ENCODE assay signal across 15 mouse cellular contexts in the genomic region with DNA sequence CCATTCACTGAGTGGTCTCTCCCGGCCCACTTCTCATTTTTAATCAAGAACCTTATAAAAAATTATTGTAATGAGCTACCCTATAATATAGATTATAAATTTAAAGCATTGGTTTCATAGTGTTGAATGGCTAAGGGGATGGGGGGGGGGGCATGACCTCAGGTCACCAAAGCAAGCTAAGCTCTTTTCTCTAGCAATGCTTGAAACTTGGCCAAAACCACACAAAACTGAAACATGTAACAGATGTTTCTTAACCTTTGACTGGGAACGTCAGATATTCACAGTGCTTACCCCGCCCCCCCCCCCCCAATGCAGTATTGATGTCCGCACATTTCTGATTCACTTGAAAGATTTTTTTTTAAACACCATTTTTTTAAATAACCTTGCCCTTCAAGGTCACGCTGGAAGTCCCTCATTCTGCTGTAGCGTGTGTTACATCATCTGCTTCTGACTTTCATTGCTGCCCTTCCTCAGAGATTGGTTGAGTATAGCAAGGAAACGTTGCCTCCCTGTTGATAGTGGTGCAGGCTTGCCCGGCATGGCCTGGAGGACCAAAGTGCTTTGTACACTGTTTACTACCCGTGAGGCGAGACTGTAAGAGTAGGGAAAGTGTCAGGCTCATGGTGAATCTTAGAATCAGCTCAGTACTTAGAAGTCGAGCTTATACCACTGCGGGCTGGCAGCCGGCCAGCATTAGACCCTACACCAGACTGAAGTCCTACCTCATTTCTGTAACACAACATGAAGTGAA.
A peak's percentile ranks its signal among the peaks of the same experiment; 100 is the strongest.
DNase-seq lines count a peak whose midpoint lies in the region; ATAC-seq and TF ChIP-seq lines count a peak whose summit lies in the region.
"Had no signal": no experiment of that assay in that cellular context is flagged by ENCODE, and none has a peak within 500 bp of the region (broad histone marks: within the 10 kb centered on the region; RNA-seq: fewer than 3 reads in every experiment).

No protein-coding gene starts in this region.

- H3K79me2 ChIP-seq in MEL (ENCODE audit: control insufficient read depth, insufficient read depth, low read length, poor library complexity), result no peaks in the 10 kb centered on the region

- H3K4me1 ChIP-seq in kidney, embryonic 14.5 days (ENCODE audit: control insufficient read depth, insufficient read depth, low read length), result no peaks in the 10 kb centered on the region
- no peaks in the 10 kb centered on the region for H3K4me1 ChIP-seq in MEL (ENCODE audit: control insufficient read depth in 1 of 2, insufficient read depth in 2 of 2, low read length in 2 of 2)

- peak overlapping the region; percentile 71 for H3K27ac ChIP-seq in gastrocnemius, adult 2 months
- H3K27ac ChIP-seq in kidney, embryonic 14.5 days (ENCODE audit: low read depth, low read length), result no peak overlapping the region
- H3K27ac ChIP-seq in MEL (ENCODE audit: control insufficient read depth, low read depth, low read length), result no peak overlapping the region
- H3K27ac ChIP-seq: embryonic facial prominence, embryonic 15.5 days had no signal

- intact Hi-C loops in gastrocnemius, adult 2 months (cut with DNase I), result loop anchor here (5.0 kb wide), 1 partner anchor 67 kb away; no protein-coding TSS in a partner anchor
- intact Hi-C loops in gastrocnemius, postnatal 14 days (cut with DNase I; ENCODE audit: low total_unique reads), result no loop called here
- intact Hi-C loops in left cerebral cortex, postnatal 36 days (cut with DNase I), result no loop called here

- H3K4me2 ChIP-seq in kidney, embryonic 14.5 days (replicated peaks; ENCODE audit: low read depth, low read length), result no peak overlapping the region
- H3K4me2 ChIP-seq: embryonic facial prominence, embryonic 15.5 days had no signal

- TF ChIP-seq POLR2A in MEL (IDR thresholded peaks at IDR 0.05; ENCODE audit: control insufficient read depth in 1 of 2, insufficient read depth in 1 of 2, low read depth in 1 of 2, low read length in 2 of 2, poor library complexity in 1 of 2), result no peak

- 75% methylated on average over 13 of the region's 13 CpGs for WGBS in kidney, embryonic 14.5 days

- no peak overlapping the region for H3K9ac ChIP-seq in kidney, embryonic 14.5 days (ENCODE audit: low read depth, low read length)
- 0 out of 2 replicates have a peak overlapping the region, but pooled peaks have one; percentile 13 for H3K9ac ChIP-seq in MEL (ENCODE audit: control insufficient read depth, low read depth, low read length, poor library complexity, severe bottlenecking)
- H3K9ac ChIP-seq: embryonic facial prominence, embryonic 15.5 days had no signal

- peaks cover 44% of the 10 kb centered on the region for H3K36me3 ChIP-seq in kidney, embryonic 14.5 days (ENCODE audit: control insufficient read depth, insufficient read depth, low read length)
- no peaks in the 10 kb centered on the region for H3K36me3 ChIP-seq in MEL (ENCODE audit: control insufficient read depth in 1 of 2, insufficient read depth in 2 of 2, low read length in 2 of 2)

- H3K27me3 ChIP-seq in kidney, embryonic 14.5 days (ENCODE audit: control insufficient read depth, insufficient read depth, low read length), result no peaks in the 10 kb centered on the region
- H3K27me3 ChIP-seq in MEL (ENCODE audit: control insufficient read depth in 1 of 2, insufficient read depth in 2 of 2, low read length in 2 of 2), result no peaks in the 10 kb centered on the region
- H3K27me3 ChIP-seq: embryonic facial prominence, embryonic 15.5 days; Patski had no signal

- H3K4me3 ChIP-seq in gastrocnemius, adult 2 months, result no peak overlapping the region
- H3K4me3 ChIP-seq in kidney, embryonic 14.5 days (ENCODE audit: low read length), result no peak overlapping the region
- peak overlapping the region; percentile 15 to 39; a peak in 2 of 4 replicates for H3K4me3 ChIP-seq in MEL (ENCODE audit: control insufficient read depth in 1 of 2, insufficient read depth in 1 of 2, low read depth in 2 of 2, low read length in 2 of 2)
- H3K4me3 ChIP-seq: embryonic facial prominence, embryonic 15.5 days had no signal

- no peaks in the 10 kb centered on the region for H3K9me3 ChIP-seq in kidney, embryonic 14.5 days (ENCODE audit: control insufficient read depth, low read length)
- H3K9me3 ChIP-seq in MEL (replicated peaks; ENCODE audit: insufficient read depth, low read length), result no peaks in the 10 kb centered on the region
- H3K9me3 ChIP-seq: embryonic facial prominence, embryonic 15.5 days had no signal

- DNase-seq in gastrocnemius, adult 2 months, result no peak
- DNase-seq in gastrocnemius, postnatal 14 days, result no peak
- no peak for DNase-seq in kidney, adult 8-10 months
- DNase-seq in MEL (ENCODE audit: low read depth, low spot score), result peak; percentile 32
- DNase-seq in kidney, postnatal 14 days, result peak; percentile 42
- no peak for DNase-seq in left cerebral cortex, postnatal 36 days (ENCODE audit: low spot score in 2 of 2)
- DNase-seq: cerebellum, adult 9-10 months; layer of hippocampus, postnatal 36 days; liver; right cerebral cortex, postnatal 25 days had no signal

- ATAC-seq in kidney, embryonic 14.5 days (ENCODE audit: low FRiP score, low TSS enrichment), result 0 out of 2 replicates have a peak, but pooled peaks have one; percentile 38
- no peak for ATAC-seq in frontal cortex, adult (ENCODE audit: low TSS enrichment)
- ATAC-seq: forebrain, embryonic 16.5 days; Patski had no signal

- no peak for TF ChIP-seq EP300 in MEL (IDR thresholded peaks at IDR 0.05; ENCODE audit: low read depth in 1 of 2, low read length in 2 of 2)

- no peak for TF ChIP-seq RAD21 in MEL (IDR thresholded peaks at IDR 0.05; ENCODE audit: low read depth, low read length)

- no peak for TF ChIP-seq CTCF in gastrocnemius, adult 2 months (IDR thresholded peaks at IDR 0.05)
- TF ChIP-seq CTCF in MEL (IDR thresholded peaks at IDR 0.05 in 2 of 3, conservative IDR thresholded peaks at IDR 0.05 in 1 of 3; ENCODE audit: control insufficient read depth in 1 of 3, insufficient read depth in 1 of 3, low read depth in 2 of 3, low read length in 3 of 3, poor library complexity in 1 of 3, severe bottlenecking in 1 of 3), result no peak

TF ChIP-seq in MEL, 35 proteins besides CTCF, POLR2A, EP300 and RAD21:
- TF ChIP-seq ZNF384 (IDR thresholded peaks at IDR 0.05; ENCODE audit: low read depth, low read length), result no peak
- no peak for TF ChIP-seq MYC (IDR thresholded peaks at IDR 0.05; ENCODE audit: low read depth, low read length)
TF ChIP-seq in MEL: peak in this region for 0.

Comparison
In these comparisons a context has a peak if more than half of its experiments do, and no peak if none do; other contexts are left out.
1. DNase-seq: peak in MEL (single experiment) and kidney, postnatal 14 days (single experiment); none in gastrocnemius, adult 2 months (single experiment), gastrocnemius, postnatal 14 days (single experiment), kidney, adult 8-10 months (0 of 2) and left cerebral cortex, postnatal 36 days (0 of 2).
2. H3K4me3 ChIP-seq: peak in MEL (2 of 2); none in gastrocnemius, adult 2 months (single experiment) and kidney, embryonic 14.5 days (single experiment).